Mouse (Mus musculus) left cerebral cortex, postnatal 14 days (tissue): ENCODE results near the gene Sardh. TPM values are rescaled to one million over a fixed set of nuclear protein-coding genes. Genes with fewer than 3 reads are reported as not detected.

Source experiments
- DNase-seq, 2 experiments: peaks; one replicate each; pipeline ENCODE4 v3.0.0; 2021 to 2022; ENCODE audit warnings: low spot score in 2 of 2, mixed read lengths in 1 of 2
- intact Hi-C: fragments of 180-260 bp; cut with DNase I; formaldehyde crosslinking; loops from one replicate; pipeline ENCODE4 v1.15.1; 2025
- total RNA-seq, 2 experiments: library from RNA; stranded (reverse); gene quantifications; 2 replicates each; pipeline ENCODE4 v1.2.3; 2021

The Sardh gene
- total RNA-seq, 2 experiments from 2014 or later: 11.1 to 12.9 TPM

DNA sequence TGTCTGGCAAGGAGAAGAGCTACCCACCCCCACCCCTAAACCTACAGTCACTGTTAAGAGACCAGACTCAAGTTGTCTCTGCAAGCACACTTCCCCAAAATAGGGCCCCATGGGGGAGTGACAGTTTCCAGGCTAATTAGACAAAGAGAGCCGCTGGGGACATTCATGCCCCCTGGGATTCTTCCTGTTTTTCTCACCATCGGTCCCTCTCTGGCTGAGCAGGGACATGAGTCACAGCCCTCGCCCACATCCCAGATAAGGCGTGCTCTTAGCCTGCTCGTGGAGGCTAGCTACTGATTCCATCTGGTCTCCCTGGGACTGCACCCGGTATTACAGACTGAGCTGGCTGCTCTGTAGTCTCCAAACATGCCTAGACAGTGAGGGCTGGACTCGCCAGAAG lies 15.8 kb downstream of the Sardh start:
- peak; percentile 58 to 80 for DNase-seq
- intact Hi-C loops: no loop called here

GRCm38 (mm10) chr2:27229481-27230105 lies 18.5 kb downstream of the Sardh start:
- intact Hi-C loops: loop anchor here (5.0 kb wide), 1 partner anchor 67 kb away; no protein-coding TSS in a partner anchor
- DNase-seq: no peak

GRCm38 (mm10) chr2:27228809-27229480 lies 19.2 kb downstream of the Sardh start:
- DNase-seq: no peak
- intact Hi-C loops: loop anchor here (5.0 kb wide), 1 partner anchor 67 kb away; no protein-coding TSS in a partner anchor

DNA sequence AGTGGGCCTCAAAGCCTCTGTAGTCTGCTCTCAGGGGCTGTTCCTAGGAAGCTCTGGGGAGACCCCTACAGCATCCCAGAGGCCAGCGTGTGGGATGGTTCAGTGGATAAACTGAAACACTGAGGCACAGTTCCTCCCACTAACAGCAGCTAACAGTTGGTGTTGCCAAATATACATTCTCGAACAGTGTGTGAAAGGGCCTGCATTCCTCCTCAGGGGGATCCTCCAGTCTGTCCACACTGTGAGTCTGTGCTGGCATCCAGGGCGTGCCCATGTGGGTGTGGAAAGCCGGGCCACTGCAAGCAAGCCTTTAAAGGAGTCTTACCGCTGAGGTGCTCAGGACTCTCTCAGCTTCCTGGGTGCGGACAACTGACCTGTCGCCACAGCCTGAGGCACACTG lies 21.6 kb downstream of the Sardh start:
- peak; percentile 41 to 60 for DNase-seq
- intact Hi-C loops: loop anchor here (5.0 kb wide), 1 partner anchor 64 kb away; no protein-coding TSS in a partner anchor

GRCm38 (mm10) chr2:27223012-27223421 lies 25.1 kb downstream of the Sardh start:
- intact Hi-C loops: no loop called here

GRCm38 (mm10) chr2:27218569-27218968 lies 29.6 kb downstream of the Sardh start:
- intact Hi-C loops: no loop called here

More at GRCm38 (mm10) chr2:27223012-27223421, 25.1 kb downstream of the Sardh start:
- peak; percentile 61 to 79 for DNase-seq

GRCm38 (mm10) chr2:27218121-27218544 lies 30.0 kb downstream of the Sardh start:
- no peak for DNase-seq
- intact Hi-C loops: no loop called here

More at GRCm38 (mm10) chr2:27218569-27218968, 29.6 kb downstream of the Sardh start:
- DNase-seq: no peak

DNA sequence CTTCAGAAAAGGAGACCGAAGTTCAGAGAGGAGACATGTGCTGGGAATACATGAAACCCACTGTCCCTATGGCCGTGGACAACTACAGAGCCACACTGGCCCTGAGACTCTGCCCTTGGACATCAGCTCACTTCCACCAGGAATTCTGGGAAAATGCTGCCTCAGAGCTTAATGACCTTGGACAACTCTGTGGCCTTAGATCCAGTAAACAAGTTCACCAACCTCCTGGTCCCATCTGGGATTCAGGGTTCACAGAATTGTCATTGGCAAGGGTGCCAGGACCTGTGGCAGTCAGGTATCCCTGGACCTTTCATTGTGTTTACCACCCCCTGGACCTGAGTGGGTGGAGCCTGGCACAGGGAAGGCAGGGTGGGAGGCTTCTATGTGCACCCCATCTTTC lies 32.6 kb downstream of the Sardh start:
- DNase-seq: no peak
- intact Hi-C loops: no loop called here

DNA sequence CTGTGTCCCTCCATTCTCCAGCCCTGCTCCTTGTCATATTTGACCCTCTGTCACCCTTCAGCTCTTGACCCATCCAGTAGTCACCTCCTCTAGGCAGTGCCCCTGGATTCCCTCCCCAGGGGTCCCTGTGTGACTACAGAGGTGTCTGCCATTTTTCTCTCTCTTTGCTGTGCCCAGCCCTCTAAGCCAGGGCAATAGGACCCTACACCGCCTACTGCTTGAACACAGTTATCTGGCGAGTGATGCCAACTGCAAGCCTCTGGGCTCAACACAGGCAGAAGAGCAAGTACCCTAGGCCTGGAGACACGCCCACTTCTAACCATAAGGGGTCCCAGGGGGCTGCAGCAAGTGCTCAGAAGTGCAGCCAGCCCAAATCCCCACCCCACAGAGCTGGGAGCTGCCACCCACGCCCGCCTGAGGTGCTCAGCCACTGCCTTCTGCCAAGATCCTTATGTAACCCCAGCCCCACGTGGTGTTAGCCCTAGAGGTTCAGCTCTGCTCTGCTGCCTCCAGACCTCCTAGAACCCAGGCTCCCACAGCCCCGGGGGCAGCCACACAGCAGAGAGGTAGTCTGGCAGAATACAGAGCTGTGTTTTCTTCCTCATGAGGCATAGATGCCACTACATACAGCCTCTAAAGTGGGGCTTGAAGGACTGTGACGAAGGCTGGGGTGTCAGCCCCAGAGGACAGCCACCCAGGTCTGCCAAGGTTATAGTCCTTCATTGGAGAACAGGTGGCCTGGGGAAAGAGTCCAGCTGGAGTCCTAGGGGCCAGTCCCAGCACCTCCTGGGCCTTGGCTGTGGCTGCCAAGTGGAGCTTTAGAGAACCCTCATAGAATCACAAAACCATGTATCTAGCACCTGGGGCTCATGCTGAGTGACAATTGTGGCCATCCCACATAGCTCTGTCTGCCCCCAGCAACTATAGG lies 35.9 kb downstream of the Sardh start:
- intact Hi-C loops: no loop called here

DNA sequence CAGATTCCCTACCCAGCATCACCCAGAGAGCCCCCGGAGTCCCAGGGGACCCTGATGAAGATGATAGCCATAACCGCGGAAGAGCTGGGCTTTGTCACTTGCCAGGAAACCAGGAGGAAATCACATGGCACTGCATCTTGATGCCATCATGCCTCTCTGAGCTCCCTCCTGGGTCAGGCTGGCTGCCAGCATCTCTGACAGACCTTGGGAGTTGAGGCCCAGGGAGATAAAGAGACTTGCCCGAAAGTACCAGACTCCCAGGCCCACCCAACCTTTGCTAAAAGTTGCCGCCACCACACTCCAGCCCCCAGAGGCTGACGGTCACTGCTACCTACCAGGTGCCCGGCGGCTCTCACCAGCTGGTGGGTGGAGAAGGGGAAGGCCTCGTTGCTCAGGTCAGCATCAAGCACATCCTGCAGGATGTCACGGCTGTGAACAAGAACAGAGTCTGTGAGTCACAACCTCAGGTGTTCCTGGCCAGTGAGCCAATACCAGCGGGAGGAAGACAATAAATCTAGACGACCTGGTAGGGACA lies 37.4 kb downstream of the Sardh start:
- no peak for DNase-seq
- intact Hi-C loops: no loop called here

More for the DNA sequence above, 35.9 kb downstream of the Sardh start:
- DNase-seq: peak; percentile 43 to 53

DNA sequence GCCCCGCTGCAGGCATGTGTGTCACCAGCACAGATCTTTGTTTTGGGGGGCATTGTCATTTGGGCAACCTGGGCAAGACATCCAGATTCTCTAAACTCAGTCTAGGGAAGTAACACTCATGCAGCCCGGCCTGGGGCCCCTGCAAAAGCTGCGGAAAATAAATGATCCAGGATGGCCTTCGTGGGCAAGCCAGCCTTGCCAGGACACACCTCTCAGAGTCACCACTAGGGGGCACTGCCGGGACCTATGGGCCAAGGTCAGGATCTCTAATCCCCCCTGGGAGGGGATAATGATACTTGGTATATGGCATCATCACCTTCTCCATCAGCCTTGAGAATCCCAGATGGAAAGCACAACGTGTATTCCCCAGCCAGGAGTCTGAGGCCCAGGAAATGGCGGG lies 37.9 kb downstream of the Sardh start:
- no peak for DNase-seq
- intact Hi-C loops: no loop called here

GRCm38 (mm10) chr2:27209816-27210215 lies 38.3 kb downstream of the Sardh start:
- no peak for DNase-seq
- intact Hi-C loops: no loop called here

DNA sequence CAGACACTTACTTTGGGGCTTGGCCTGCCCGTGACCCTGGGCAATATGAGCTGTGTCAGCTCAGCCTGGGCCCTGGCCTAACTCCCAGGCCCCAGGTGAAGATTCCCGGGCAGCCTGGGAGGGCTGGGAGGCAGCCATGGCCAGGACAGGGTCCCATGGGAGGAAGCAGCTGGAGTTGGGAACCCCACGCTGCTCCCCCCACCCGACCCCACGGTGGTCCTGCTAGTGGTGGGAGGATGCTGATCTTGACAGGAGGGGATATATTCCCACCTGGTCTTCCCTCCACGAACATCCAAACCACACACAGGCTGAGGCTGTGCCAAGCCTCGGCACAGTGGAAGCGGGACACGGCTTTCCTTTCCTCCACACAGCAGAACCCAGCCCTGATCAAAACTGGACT lies 38.8 kb downstream of the Sardh start:
- no peak for DNase-seq
- intact Hi-C loops: no loop called here

- intact Hi-C loops: no loop called here
- DNase-seq: no peak
Measured at GRCm38 (mm10) chr2:27207126-27207525, 41.0 kb downstream of the Sardh start.

DNA sequence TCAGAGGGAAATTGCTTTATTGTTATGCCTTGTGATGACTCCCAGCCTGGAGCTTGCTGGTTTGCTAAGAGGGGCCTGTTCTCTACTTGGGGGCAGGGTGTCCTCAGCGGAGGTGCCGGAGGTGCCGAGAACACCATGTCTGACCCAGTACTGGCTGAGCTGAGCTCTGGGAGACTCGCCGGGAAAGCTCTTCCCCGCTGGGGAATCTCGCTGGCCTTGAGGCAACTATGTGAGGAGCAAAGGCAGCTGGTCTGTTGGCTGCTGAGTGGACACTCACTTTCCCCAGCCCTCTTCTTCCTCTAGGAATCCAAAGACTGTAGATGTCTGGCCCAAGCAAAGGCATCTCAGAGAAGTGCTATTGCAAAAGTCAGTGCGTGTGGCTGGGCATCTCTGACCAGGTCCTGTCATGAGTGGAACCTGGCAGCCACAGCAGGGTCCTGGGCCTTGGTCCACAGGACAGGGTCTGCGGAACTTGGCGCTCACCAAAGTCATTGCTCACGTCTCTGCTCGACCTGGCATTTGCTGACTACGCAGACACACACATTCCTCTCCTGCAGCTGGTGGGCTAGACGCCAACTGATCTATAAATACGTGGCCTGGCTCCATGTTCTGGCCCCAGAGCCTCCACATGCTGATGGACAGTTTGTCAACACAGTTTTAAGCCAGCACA lies 41.9 kb downstream of the Sardh start:
- intact Hi-C loops: no loop called here
- no peak for DNase-seq

DNA sequence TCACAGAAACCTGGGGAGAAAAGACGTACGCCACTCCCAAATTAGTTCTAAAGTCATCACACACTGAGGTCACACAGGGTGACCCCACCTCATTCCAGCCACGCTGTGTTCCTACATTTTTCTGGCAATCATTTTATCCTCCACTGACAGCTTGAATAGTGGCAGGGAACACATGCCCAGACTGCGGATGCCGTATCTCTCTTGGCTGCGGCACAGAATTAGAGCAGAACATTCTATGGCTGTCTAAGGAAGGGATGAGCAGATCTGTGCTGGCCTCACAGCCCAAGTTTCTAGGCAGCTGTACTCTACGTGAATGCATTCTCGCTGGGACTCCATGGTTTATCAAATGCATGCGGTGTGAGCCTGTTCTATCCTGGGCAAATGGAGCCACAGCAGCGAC lies 42.5 kb downstream of the Sardh start:
- intact Hi-C loops: no loop called here
- DNase-seq: peak; percentile 53 to 72

DNA sequence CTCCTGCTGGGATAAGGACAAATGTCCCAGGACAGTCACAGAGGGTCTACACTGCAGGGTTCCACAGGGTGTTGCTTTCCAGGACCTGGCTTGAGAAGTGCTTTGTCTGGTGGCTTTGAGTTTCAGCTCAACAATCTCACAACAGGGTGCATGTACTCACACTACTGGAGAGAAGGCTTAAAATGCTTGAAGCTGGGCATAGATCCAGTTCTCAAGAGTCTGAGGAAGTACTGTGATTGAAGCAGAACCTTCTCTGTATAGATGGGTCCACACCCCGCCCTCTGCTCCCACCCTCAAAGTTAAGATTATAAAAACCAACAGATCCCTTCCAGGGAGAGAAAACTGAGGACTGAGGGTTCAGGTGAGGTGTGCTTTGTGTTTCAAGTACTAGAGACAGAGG lies 47.6 kb downstream of the Sardh start:
- intact Hi-C loops: no loop called here
- peak in 1 of 2 experiments; percentile 70 for DNase-seq

DNA sequence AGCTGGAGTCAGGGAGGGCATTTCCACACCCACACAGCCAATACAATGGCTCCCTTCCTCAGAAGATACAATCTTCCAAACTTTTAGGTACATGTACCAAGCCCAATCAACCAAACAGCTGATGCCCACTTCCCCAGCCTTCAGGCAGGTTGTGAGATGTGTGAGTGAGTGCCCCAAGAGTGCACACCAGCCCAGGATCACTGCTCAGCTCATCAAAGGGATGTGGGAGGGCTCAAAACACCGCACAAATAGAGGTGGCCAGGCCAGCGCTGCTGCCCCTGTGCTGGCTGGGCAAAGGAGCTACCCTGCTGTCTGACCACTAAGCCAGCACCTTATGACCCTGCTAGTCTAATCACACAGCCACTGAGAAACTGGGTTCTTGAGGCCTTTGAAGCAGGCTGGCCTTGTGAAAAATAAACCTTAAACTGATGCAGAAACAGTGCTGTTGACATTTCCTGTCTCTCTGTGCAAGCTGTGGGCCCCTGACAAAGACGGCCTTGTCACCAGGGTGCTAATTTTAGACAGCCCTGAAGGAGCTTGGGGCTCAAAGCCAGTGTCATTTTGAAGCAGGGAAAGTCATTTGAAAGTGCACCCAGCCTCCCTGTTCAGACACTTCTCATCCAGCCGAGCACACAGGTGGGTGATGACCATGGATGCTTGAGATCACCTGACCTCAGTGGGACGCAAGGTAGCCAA lies 49.4 kb downstream of the Sardh start:
- no peak for DNase-seq
- intact Hi-C loops: no loop called here

GRCm38 (mm10) chr2:27189994-27190393 lies 58.1 kb downstream of the Sardh start:
- no peak for DNase-seq
- intact Hi-C loops: no loop called here
